Mouse (Mus musculus): ENCODE measurements at regions not wholly inside any gene's neighbourhood (a gene's known extent, or its start where the extent isn't known, plus 50 kb on each side); places are given as distances from the start of the nearest gene placed in this dataset.
A peak's percentile ranks its signal among the peaks of the same experiment; 100 is the strongest.

DNA sequence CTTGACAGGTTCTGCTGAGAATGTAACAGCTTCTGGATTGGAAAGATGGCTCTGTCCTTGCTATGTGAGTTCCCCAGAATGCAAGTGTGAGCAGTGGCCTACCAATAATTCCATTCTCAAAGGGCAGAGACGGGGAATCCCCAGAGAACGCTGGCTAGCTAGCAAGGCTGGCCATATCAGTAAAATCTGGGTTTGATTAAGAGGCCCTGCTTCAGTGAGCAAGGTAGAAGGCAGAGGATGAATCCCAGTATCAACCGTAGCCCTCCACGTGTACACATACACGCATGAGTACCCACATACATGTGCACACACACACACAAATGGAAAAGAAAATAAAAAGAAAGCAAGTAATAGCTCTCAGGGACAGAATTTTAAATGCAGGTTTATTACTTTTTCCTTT is 55.3 kb downstream of the Tril start:
- Histone ChIP-seq H3K36me3 (no peaks in the 10 kb centered on the region), H3K27me3 (no peaks in the 10 kb centered on the region), H3K4me2 (replicated peaks) (no peak overlapping the region), H3K9me3 (no peaks in the 10 kb centered on the region), H3K9ac (no peak overlapping the region), H3K27ac (no peak overlapping the region), H3K4me1 (peaks cover 32% of the 10 kb centered on the region), H3K4me3 (no peak overlapping the region)
- 42% methylated on average over 5 of the region's 5 CpGs for WGBS
- no peak for ATAC-seq (ENCODE audit: insufficient number of reproducible peaks, insufficient read depth, low FRiP score, low TSS enrichment)

GRCm38 (mm10) chr6:53762586-53762985 is 58.0 kb downstream of the Tril start:
- H3K4me3 ChIP-seq = no peak overlapping the region
- H3K4me1 ChIP-seq = peaks cover 35% of the 10 kb centered on the region
- no peaks in the 10 kb centered on the region for H3K36me3 ChIP-seq
- H3K27me3 ChIP-seq = no peaks in the 10 kb centered on the region
- H3K9me3 ChIP-seq = no peaks in the 10 kb centered on the region
- no peak overlapping the region for H3K9ac ChIP-seq
- no peak for ATAC-seq (ENCODE audit: insufficient number of reproducible peaks, insufficient read depth, low FRiP score, low TSS enrichment)
- 27% methylated on average over 9 of the region's 9 CpGs for WGBS
- peak overlapping the region; percentile 78 for H3K27ac ChIP-seq
- no peak overlapping the region for H3K4me2 ChIP-seq (replicated peaks)

DNA sequence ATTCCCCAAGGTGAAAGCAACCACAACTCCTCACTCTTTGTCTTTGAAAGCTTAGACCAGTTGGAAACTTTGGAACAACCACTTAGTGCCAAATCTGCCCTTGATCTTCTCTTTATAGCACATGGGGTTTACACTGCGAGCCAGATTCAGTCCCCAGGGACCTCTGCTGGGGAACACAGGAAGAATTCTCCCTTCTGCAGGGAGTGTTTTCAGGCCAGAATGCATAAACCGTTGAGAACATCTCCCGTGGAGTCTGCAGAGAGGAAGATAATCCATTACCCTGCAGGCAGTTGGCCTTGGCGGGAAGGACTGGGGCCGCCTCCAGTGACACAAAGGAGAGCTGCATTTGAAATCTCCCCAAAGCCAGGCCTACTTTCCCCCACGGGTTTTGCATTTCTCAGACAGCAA is 60.0 kb downstream of the Tril start:
- Histone ChIP-seq H3K27ac (no peak overlapping the region), H3K4me2 (replicated peaks) (no peak overlapping the region), H3K27me3 (no peaks in the 10 kb centered on the region), H3K4me1 (peaks cover 27% of the 10 kb centered on the region), H3K9me3 (no peaks in the 10 kb centered on the region), H3K36me3 (no peaks in the 10 kb centered on the region), H3K4me3 (no peak overlapping the region), H3K9ac (no peak overlapping the region)
- WGBS = 18% methylated on average over 6 of the region's 6 CpGs
- ATAC-seq (ENCODE audit: insufficient number of reproducible peaks, insufficient read depth, low FRiP score, low TSS enrichment) = no peak

DNA sequence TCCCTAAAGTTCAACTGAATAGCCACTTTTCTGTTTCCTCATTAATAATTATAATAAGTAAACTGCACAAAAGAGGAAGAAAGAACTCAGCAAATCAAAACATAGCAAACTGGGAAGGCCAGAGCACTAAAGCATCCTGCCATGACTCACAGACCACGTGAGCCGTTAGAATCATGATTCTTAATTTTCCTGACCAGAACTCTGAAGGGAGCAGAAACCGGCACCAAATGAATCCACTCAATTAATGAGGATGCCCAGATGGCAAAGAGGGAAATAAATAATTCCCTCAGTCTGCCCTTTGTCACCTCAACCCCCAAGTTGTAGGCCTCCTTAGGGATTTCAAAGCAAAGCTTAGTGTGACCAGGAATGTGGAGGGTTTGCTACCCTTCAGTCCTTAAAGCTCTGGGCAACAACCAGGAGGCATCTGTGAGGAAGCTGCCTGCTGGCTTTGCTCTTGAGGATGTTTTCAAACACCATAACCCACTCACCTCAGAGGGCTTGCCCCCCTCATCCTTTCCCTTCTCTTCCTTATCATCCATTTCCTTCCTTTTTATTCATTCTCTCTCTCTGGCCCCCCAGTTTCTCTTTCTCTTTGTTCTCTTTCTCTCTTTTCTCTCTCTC is 60.8 kb downstream of the Tril start:
- ATAC-seq (ENCODE audit: insufficient number of reproducible peaks, insufficient read depth, low FRiP score, low TSS enrichment) = no peak
- Histone ChIP-seq H3K4me3 (no peak overlapping the region), H3K4me2 (replicated peaks) (no peak overlapping the region), H3K27me3 (no peaks in the 10 kb centered on the region), H3K9me3 (no peaks in the 10 kb centered on the region), H3K9ac (no peak overlapping the region), H3K4me1 (peaks cover 22% of the 10 kb centered on the region), H3K36me3 (no peaks in the 10 kb centered on the region), H3K27ac (no peak overlapping the region)
- 63% methylated on average over 3 of the region's 3 CpGs for WGBS

DNA sequence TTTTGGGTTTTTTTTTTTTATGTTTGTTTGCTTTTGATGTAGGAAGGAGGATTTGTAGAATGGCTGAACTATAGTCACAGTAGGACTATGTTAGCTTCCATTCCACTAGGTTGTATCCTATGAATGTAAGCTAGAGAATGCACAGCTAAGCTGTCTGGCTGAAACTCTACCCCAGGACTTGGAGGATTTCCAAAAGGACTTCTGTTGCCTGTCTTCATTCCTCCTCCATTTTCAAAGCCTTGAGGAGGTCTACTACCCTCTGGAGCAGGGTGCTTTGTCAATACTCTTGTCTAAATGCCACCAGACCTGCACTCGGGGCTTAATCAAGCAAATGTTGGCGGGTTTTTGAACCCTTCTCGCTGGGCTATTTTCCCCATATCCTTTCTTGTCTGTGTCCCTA is 66.3 kb downstream of the Tril start:
- H3K4me2 ChIP-seq (replicated peaks) = no peak overlapping the region
- H3K27me3 ChIP-seq = no peaks in the 10 kb centered on the region
- no peaks in the 10 kb centered on the region for H3K36me3 ChIP-seq
- no peak overlapping the region for H3K27ac ChIP-seq
- H3K9me3 ChIP-seq = no peaks in the 10 kb centered on the region
- no peak for ATAC-seq (ENCODE audit: insufficient number of reproducible peaks, insufficient read depth, low FRiP score, low TSS enrichment)
- H3K4me1 ChIP-seq = no peaks in the 10 kb centered on the region
- H3K4me3 ChIP-seq = no peak overlapping the region
- WGBS = 85% methylated on average over 3 of the region's 3 CpGs
- no peak overlapping the region for H3K9ac ChIP-seq

DNA sequence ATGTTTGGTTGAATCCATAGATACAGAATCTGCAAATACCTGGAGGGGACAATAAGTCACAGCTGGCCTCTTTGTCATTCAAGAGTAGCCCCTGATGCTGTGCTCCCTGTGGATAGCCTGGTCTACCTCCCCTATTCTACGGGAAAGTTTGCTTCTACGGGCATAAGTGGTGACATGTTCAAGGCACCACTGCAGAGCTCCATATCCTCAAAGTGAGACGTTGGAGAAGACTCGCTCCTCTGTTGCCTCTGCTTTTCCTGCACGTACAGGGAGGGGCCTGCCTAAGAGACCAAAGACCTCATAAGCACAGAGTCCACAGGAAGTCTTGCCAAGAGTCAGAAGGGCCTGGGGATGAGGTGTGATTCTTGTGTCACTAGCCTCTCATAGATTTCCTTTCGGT is 70.1 kb downstream of the Tril start:
- H3K4me1 ChIP-seq = no peaks in the 10 kb centered on the region
- WGBS = 83% methylated on average over 6 of the region's 6 CpGs
- no peaks in the 10 kb centered on the region for H3K36me3 ChIP-seq
- H3K27me3 ChIP-seq = no peaks in the 10 kb centered on the region
- H3K4me2 ChIP-seq (replicated peaks) = no peak overlapping the region
- no peak overlapping the region for H3K4me3 ChIP-seq
- ATAC-seq (ENCODE audit: insufficient number of reproducible peaks, insufficient read depth, low FRiP score, low TSS enrichment) = no peak
- no peaks in the 10 kb centered on the region for H3K9me3 ChIP-seq
- H3K27ac ChIP-seq = no peak overlapping the region
- H3K9ac ChIP-seq = no peak overlapping the region

Measured in embryonic facial prominence, embryonic 12.5 days (tissue).